Mouse (Mus musculus) small intestine, adult 2 months (tissue): Measurements from ENCODE around the gene Rreb1.

Experiments used
- CTCF ChIP-seq: fragments of 200-500 bp; IDR thresholded peaks from 2 replicates; pipeline ENCODE4 v1.5.1; 2012; ENCODE audit warnings: low read depth, mild to moderate bottlenecking, control low read depth, inconsistent platforms, low read length, moderate library complexity, mixed read lengths; ENCODE audit not compliant: insufficient replicate concordance, insufficient read length; ENCODE audit errors: extremely low read depth
- POLR2A ChIP-seq: fragments of 200-500 bp; IDR thresholded peaks from 2 replicates; pipeline ENCODE4 v1.6.1; 2012; ENCODE audit warnings: low read depth, mild to moderate bottlenecking, control low read depth, inconsistent platforms, low read length, moderate library complexity

- TF ChIP-seq POLR2A (no peak), CTCF (no peak)
Measured at GRCm38 (mm10) chr13:37908493-37908892, 130.3 kb downstream of the Rreb1 start.
